Mouse (Mus musculus) megakaryocyte, embryonic 14.5 days (primary cell): ENCODE measurements around the gene Ugt1a6a.

Experiments used
- FLI1 ChIP-seq: IDR thresholded peaks from 2 replicates; pipeline ENCODE4 v1.6.1; 2012; ENCODE audit warnings: low read length, inconsistent platforms, mixed read lengths
- GATA1 ChIP-seq: IDR thresholded peaks from 3 replicates; pipeline ENCODE4 v1.6.1; 2012; ENCODE audit warnings: mixed read lengths, low read length, inconsistent platforms, borderline replicate concordance

GRCm38 (mm10) chr1:88264237-88264868, 129.7 kb downstream of the Ugt1a6a start:
- TF ChIP-seq GATA1 (no peak), FLI1 (no peak)
